Mouse (Mus musculus) neural tube, embryonic 12.5 days (tissue): ENCODE results near the gene Pi16. TPM values are rescaled to one million over a fixed set of nuclear protein-coding genes. Genes with fewer than 3 reads are reported as not detected.
"Not testable (repeated sequence)": the region's sequence is repeated elsewhere in the genome, so short reads cannot be mapped to it uniquely, and the experiment has no call there.

Experiments
- ATAC-seq: fragments of 200-750 bp; cut with Nextera tagmentation; 2 replicates; pipeline ENCODE4 v1.8.0; 2017; ENCODE audit warnings: low read depth, mild to moderate bottlenecking, moderate TSS enrichment, moderate library complexity; ENCODE audit not compliant: low FRiP score
- H3K27ac ChIP-seq: fragments of 300-500 bp; sonication (generic); 2 replicates; pipeline ENCODE4 v1.5.1; 2016
- H3K27me3 ChIP-seq: fragments of 300-500 bp; sonication (generic); replicated peaks from 2 replicates; pipeline ENCODE4 v1.6.1; 2016; ENCODE audit warnings: mild to moderate bottlenecking
- H3K36me3 ChIP-seq: fragments of 300-500 bp; sonication (generic); 2 replicates; pipeline ENCODE4 v1.6.1; 2016; ENCODE audit warnings: mild to moderate bottlenecking
- H3K4me1 ChIP-seq: fragments of 300-500 bp; sonication (generic); 2 replicates; pipeline ENCODE4 v1.6.1; 2016
- H3K4me2 ChIP-seq: fragments of 300-500 bp; sonication (generic); replicated peaks from 2 replicates; pipeline ENCODE4 v1.6.1; 2016; ENCODE audit warnings: mild to moderate bottlenecking
- H3K4me3 ChIP-seq: fragments of 300-500 bp; sonication (generic); 2 replicates; pipeline ENCODE4 v1.5.1; 2016
- H3K9ac ChIP-seq: fragments of 300-500 bp; sonication (generic); 2 replicates; pipeline ENCODE4 v1.6.1; 2016; ENCODE audit warnings: mild to moderate bottlenecking
- H3K9me3 ChIP-seq: fragments of 300-500 bp; sonication (generic); 2 replicates; pipeline ENCODE4 v1.6.1; 2016; ENCODE audit warnings: mild to moderate bottlenecking
- WGBS: fragments of 180-500 bp; shearing (Covaris S2); methylation state at CpG from one replicate; pipeline ENCODE4 v1.1.7; 2016; 5-methylcytosine and 5-hydroxymethylcytosine counted together
- polyA plus RNA-seq: library from polyadenylated mRNA; unstranded; fragments of >200 nt; fragmentation: Nextera tagmentation; extraction: Ambion mirVana; gene quantifications from 2 replicates; pipeline ENCODE4 v1.2.1, GENCODE M21; 2016

Gene Pi16
- 1.2 and 1.3 TPM in 2 replicates for polyA plus RNA-seq

DNA sequence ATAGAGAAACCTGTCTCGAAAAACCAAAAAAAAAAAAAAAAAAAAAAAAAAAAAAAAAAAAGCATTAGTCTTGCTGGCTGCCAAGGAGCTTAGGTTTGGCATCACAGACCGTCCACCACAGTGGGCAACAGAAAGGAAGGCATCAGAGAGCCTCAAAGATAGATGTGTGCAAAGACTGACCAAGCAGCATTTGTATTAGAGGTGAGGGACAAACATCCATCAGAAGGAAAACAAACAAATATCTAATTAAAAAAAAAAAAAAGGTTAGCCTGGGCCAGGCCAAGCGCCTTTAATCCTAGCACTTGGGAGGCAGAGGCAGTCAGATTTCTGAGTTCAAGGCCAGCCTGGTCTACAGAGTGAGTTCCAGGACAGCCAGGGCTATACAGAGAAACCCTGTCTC is at the start of gene Pi16:
TSS of gene Pi16 (plus strand) at position 301 of the 400 bp plus-strand sequence.
- 97% methylated on average over 3 of the region's 3 CpGs for WGBS
- not testable (repeated sequence) for H3K9me3 ChIP-seq, H3K9ac ChIP-seq, H3K4me2 ChIP-seq, ATAC-seq, H3K4me3 ChIP-seq, H3K36me3 ChIP-seq, H3K27ac ChIP-seq
- Histone ChIP-seq H3K27me3 (peaks cover 33% of the 10 kb centered on the region), H3K4me1 (peaks cover 12% of the 10 kb centered on the region)

DNA sequence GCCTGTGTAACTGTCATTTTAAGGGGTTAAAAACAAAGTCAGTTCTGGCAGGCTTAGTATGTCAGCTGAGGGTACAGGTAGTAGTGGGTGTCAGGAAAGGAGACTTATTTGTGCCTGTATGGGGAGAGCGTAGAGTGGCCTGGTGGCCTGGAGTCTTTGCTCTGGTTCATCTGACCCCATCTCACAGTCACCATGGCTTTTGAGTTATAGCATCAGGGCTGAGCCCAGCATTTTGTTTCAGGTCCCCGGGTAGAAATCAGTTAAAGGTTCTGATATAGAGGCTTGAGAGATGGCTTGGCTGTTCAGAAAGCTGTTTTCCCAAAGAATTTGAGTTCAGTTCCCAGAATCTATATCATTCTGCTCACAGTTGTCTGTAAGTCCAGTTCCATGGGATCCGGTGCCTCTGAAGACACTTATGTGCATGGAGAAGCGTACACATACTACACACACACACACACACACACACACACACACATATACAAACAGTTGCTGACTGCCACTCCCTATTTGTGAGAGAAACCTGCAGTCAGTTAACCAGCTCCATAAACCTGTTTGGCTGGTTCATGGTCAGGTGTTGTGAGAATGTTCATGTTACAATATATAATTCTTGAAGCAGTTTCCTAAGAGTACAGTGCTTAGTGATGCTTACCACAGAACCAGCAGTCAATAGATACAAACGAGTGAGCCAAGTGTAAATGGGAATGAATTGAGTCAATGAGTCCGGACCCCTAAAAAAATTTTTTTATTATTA is 49.4 kb upstream of the Pi16 start:
- 60% methylated on average over 6 of the region's 6 CpGs for WGBS
- Histone ChIP-seq H3K4me2 (peak overlapping the region; percentile 69), H3K4me1 (peaks cover 21% of the 10 kb centered on the region), H3K9ac (0 out of 2 replicates have a peak overlapping the region, but pooled peaks have one; percentile 41), H3K27ac (no peak overlapping the region), H3K27me3 (no peaks in the 10 kb centered on the region), H3K36me3 (no peaks in the 10 kb centered on the region), H3K4me3 (peak overlapping the region; percentile 88), H3K9me3 (no peaks in the 10 kb centered on the region)
- ATAC-seq: 0 out of 2 replicates have a peak, but pooled peaks have one; percentile 29

DNA sequence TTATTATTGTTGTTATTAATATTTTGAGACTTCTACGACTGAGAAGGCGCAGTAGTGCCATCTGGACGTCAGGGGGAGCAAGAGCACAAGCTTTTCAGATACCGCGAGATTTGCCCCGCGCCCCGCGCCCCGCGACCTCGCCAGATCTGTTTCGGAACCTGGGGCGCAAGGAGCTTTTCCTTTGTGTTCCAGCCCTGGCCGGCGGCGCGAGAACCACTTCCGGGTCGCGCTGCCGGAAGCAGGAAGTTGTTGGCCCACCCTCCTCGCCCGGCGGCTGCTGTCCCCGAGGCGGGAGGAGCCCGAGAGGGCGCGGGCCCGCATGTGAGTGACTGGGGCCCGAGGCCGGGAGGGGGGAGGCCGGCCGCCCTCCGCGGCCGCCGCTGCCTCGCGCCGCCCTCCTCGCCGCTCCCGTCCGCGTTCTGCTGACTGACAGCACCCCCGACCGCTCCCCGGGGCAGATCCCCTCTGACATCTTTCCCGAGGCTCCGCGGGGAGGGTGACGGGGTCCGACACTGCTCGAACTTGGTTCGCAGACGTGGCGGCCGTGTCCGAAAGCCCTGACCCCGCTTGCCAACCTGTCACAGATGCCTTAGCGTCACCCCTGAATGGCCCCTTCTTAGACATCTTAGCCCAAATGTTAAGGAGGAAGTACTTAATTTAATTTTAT is 48.7 kb upstream of the Pi16 start, which contains the start of gene BC004004:
TSS of gene BC004004 (plus strand) at position 107 of the 667 bp plus-strand sequence.
- H3K27me3 ChIP-seq: no peaks in the 10 kb centered on the region
- peak within 1 kb of the TSS; percentile 74; the same call in 1 of the 2 replicates for H3K27ac ChIP-seq
- no peaks in the 10 kb centered on the region for H3K36me3 ChIP-seq
- H3K9me3 ChIP-seq: no peaks in the 10 kb centered on the region
- peak within 1 kb of the TSS; percentile 93 for H3K9ac ChIP-seq
- ATAC-seq: peak; percentile 91
- peak within 1 kb of the TSS; percentile 88 for H3K4me3 ChIP-seq
- peaks cover 20% of the 10 kb centered on the region for H3K4me1 ChIP-seq
- under 1% methylated on average over 51 of the region's 63 CpGs for WGBS
- peak within 1 kb of the TSS; percentile 69 for H3K4me2 ChIP-seq

DNA sequence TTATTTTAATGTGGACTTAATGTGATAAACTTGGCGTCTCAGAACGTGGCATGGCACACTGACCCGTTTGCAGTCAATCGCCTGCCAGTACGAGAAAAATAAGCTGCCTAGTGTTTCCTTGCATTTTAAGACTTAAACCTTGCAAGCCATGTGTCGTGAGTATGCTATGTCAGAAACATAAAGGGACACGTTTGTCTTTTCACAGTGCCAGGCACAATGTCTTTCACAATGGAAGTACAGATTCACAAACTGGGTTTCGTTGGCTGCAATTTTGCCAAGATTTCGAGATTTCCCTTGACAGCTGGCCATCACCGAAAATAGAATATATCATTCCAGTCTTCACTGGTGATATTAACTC is 48.2 kb upstream of the Pi16 start:
- H3K27ac ChIP-seq: no peak overlapping the region
- H3K9me3 ChIP-seq: no peaks in the 10 kb centered on the region
- H3K4me1 ChIP-seq: peaks cover 23% of the 10 kb centered on the region
- H3K27me3 ChIP-seq: no peaks in the 10 kb centered on the region
- peak overlapping the region; percentile 93 for H3K9ac ChIP-seq
- ATAC-seq: no peak
- peak overlapping the region; percentile 88 for H3K4me3 ChIP-seq
- no peaks in the 10 kb centered on the region for H3K36me3 ChIP-seq
- peak overlapping the region; percentile 69 for H3K4me2 ChIP-seq
- 24% methylated on average over 10 of the region's 10 CpGs for WGBS

DNA sequence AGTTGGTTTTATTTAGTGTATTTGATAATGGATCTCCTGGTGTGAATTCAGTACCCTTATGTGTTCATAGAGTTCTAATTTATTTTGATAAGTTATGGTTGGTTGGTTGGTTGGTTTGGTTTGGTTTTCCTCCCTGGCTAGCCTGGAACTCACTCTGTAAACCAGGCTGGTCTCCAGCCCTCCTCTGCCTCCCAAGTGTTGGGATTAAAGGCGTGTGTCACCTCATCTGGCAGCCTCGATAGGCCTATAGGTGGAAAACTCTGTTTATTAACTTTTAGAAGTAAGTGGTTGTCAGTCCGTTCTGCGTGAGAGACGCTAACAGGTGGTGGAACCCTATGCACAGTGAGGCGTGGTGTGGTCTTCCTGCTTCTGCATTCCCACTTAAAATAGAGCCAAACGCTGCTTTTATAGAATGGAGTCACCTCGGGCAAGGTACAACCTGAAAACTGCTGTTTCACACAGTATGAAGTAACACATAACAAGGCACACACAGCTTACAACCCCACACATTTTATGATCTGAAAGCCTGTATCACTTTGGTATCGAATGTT is 47.3 kb upstream of the Pi16 start:
- WGBS: 92% methylated on average over 9 of the region's 9 CpGs
- Histone ChIP-seq H3K4me1 (peaks cover 19% of the 10 kb centered on the region), H3K4me2 (peak overlapping the region; percentile 69), H3K27ac (no peak overlapping the region), H3K27me3 (no peaks in the 10 kb centered on the region), H3K36me3 (no peaks in the 10 kb centered on the region), H3K9me3 (no peaks in the 10 kb centered on the region), H3K4me3 (no peak overlapping the region), H3K9ac (no peak overlapping the region)
- no peak for ATAC-seq

DNA sequence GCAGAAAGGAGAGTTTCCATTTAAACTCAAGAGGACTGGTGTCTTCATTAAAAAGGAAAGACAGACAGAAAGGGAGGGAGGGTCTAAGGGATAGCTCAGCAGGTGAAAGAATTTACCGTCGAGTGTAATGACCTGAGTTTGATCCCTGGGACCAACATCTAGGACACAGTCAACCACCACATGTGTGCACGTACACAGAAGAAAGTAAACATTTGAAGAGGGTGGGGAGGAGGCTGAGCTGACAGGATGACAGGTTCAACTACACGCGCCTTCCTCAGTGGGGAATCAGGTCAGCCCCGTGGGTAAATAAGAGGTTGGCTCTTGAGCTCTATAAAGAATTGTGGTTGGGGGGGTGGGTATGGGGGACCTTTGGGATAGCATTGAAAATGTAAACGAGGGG is 44.3 kb upstream of the Pi16 start:
- H3K27ac ChIP-seq: no peak overlapping the region
- H3K36me3 ChIP-seq: 0 out of 2 replicates have a peak, but pooled peaks cover 5% of the 10 kb centered on the region
- no peak for ATAC-seq
- no peak overlapping the region for H3K4me3 ChIP-seq
- 87% methylated on average over 7 of the region's 7 CpGs for WGBS
- no peak overlapping the region for H3K9ac ChIP-seq
- no peak overlapping the region for H3K4me2 ChIP-seq
- H3K9me3 ChIP-seq: no peaks in the 10 kb centered on the region
- H3K27me3 ChIP-seq: no peaks in the 10 kb centered on the region
- peaks cover 15% of the 10 kb centered on the region for H3K4me1 ChIP-seq

DNA sequence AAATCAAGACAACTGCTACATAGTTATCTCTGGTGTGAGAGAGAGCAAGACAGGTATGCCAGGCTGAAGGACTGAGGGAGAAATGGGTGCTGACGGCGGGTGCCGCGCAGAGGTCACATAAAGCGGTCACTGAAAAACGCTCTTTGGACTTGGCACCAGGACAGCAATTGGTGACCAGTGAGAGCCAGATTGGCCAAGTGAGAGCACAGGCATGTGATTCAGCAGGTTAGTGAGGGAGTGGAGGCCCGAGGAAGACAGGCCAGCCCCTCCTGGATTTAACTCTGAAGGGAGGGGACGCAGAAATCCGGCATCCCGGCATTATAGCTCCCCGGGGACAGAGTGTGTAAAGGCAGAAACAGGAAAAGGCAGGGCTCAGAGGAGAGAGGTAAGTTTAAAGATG is 43.6 kb upstream of the Pi16 start:
- H3K27me3 ChIP-seq: no peaks in the 10 kb centered on the region
- no peaks in the 10 kb centered on the region for H3K9me3 ChIP-seq
- H3K9ac ChIP-seq: no peak overlapping the region
- H3K27ac ChIP-seq: no peak overlapping the region
- peaks cover 8% of the 10 kb centered on the region; the same call in 1 of the 2 replicates for H3K36me3 ChIP-seq
- peaks cover 13% of the 10 kb centered on the region for H3K4me1 ChIP-seq
- no peak overlapping the region for H3K4me2 ChIP-seq
- ATAC-seq: no peak
- H3K4me3 ChIP-seq: no peak overlapping the region
- 84% methylated on average over 11 of the region's 11 CpGs for WGBS

DNA sequence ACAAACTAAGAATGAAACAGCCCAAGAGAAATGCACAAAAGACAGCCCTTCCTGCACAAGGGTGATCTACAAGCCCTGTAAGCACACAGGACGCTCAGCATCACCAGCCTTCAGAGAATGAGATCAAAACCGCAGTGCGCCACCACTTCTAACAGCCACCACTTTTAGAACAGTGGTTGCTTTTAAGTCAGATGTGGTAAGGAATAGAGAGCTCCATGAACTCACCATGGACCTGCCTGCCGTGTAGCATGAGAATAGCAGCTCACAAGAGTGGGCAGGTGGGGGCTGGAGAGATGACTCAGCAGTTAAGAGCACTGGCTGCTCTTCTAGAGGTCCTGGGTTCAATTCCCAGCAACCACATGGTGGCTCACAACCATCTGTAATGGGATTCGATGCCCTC is 37.1 kb upstream of the Pi16 start:
- H3K27me3 ChIP-seq: no peaks in the 10 kb centered on the region
- no peak for ATAC-seq
- H3K27ac ChIP-seq: no peak overlapping the region
- peaks cover 18% of the 10 kb centered on the region for H3K36me3 ChIP-seq
- WGBS: 92% methylated on average over 5 of the region's 5 CpGs
- no peaks in the 10 kb centered on the region for H3K9me3 ChIP-seq
- no peak overlapping the region for H3K9ac ChIP-seq
- no peak overlapping the region for H3K4me3 ChIP-seq
- H3K4me2 ChIP-seq: no peak overlapping the region
- H3K4me1 ChIP-seq: no peaks in the 10 kb centered on the region; the same call in 1 of the 2 replicates

DNA sequence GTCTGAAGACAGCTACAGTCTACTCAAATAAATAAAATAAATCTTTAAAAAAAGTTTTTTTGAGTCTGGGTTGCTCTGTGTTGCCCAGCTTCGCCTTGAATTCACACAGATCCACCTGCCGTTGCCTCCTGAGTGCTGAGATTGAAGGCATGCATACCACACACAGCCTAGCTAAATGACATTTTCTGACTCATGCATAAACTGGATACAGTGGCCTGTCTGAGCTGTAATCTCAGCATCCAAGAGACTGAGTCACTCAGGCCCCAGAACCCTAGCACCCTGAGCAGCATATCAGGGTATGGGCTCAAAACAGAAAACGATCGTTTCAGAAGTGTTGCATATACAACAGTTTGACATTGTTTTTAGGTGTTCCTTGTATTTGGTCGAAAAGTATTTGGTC is 35.9 kb upstream of the Pi16 start:
- Histone ChIP-seq H3K4me1 (no peaks in the 10 kb centered on the region; the same call in 1 of the 2 replicates), H3K4me2 (no peak overlapping the region), H3K27me3 (no peaks in the 10 kb centered on the region), H3K9ac (no peak overlapping the region), H3K9me3 (no peaks in the 10 kb centered on the region), H3K4me3 (no peak overlapping the region), H3K36me3 (peaks cover 23% of the 10 kb centered on the region), H3K27ac (no peak overlapping the region)
- no peak for ATAC-seq
- 92% methylated on average over 5 of the region's 5 CpGs for WGBS

DNA sequence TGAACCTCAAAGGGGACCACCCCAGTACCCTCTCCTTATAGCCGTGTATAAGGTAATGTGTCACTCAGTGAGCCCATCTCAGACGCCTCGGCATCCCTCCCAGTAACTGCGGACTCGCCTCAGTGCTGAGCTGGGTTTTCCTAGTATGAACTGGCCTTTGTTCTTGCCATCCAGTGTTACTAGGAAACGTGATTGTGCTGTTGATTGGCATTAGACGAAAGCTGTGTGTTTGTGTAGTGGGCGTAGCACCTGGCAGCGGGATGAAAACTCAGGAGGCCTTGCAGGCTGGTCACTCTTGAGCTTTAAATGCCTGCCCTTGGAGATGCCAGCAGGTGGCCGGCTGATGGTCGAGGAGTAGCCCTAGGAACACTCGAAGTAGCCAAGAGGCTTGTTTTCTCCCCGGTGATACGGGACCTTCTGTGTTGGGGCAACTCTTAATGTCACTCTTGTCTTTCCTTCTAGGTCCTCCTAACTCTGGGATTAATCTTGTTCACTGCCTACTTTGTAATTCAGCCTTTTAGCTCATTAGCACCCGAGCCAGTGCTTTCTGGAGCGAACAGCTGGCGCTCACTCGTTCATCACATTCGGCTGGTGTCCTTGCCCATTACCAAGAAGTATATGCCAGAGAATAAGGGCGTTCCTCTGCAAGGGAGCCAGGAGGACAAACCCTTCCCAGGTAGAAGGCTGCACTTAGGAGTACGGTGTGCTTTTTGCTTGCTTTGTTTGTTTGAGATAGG is 35.1 kb upstream of the Pi16 start:
- peaks cover 23% of the 10 kb centered on the region for H3K36me3 ChIP-seq
- no peak overlapping the region for H3K27ac ChIP-seq
- WGBS: 75% methylated on average over 21 of the region's 21 CpGs

DNA sequence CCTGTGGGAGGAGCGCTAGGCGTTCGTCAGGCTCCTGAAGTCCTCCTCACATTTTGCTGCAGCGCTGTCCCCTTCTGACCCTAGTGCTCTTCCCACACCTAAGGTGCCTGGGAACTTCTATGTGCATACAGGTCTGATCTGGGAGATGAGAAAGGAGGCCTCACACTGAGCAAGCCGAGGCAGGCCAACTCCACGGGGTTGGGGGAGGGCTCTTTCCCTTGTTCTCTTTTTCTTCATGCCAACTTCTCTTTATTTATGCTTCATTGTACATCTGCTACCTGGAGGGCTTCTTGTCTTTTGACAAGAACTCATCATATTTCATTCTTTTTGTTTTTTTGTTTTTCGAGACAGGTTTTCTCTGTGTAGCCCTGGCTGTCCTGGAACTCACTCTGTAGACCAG is 25.7 kb upstream of the Pi16 start:
- Histone ChIP-seq H3K9me3 (no peaks in the 10 kb centered on the region), H3K4me2 (no peak overlapping the region), H3K4me3 (no peak overlapping the region), H3K9ac (no peak overlapping the region), H3K36me3 (peaks cover 33% of the 10 kb centered on the region), H3K27ac (no peak overlapping the region), H3K27me3 (no peaks in the 10 kb centered on the region), H3K4me1 (no peaks in the 10 kb centered on the region)
- ATAC-seq: no peak
- 87% methylated on average over 7 of the region's 7 CpGs for WGBS

More for the DNA sequence above, 35.1 kb upstream of the Pi16 start:
- ATAC-seq: no peak
- no peak overlapping the region for H3K4me3 ChIP-seq
- no peaks in the 10 kb centered on the region for H3K27me3 ChIP-seq
- no peak overlapping the region for H3K9ac ChIP-seq
- no peaks in the 10 kb centered on the region for H3K9me3 ChIP-seq
- no peaks in the 10 kb centered on the region; the same call in 1 of the 2 replicates for H3K4me1 ChIP-seq
- H3K4me2 ChIP-seq: no peak overlapping the region

DNA sequence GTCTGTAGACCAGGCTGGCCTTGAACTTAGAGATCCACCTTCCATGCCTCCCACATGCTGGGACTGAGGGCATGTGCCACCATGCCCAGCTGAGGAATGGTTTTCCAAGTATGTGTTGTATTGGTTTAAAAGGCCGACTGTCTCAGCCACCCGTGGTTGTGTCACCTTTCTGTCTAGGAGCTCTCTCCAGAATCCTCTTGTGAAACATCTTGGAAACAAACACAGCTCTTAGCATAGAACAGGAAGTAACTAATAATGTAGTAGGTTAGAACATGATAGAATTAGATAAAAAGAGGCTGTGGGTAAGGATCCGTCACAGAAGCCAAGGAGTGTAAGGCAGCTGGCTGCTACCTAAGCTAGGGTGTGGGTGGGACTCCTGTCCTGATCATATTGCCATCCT is 24.5 kb upstream of the Pi16 start:
- Histone ChIP-seq H3K9ac (no peak overlapping the region), H3K27me3 (no peaks in the 10 kb centered on the region), H3K4me1 (no peaks in the 10 kb centered on the region), H3K9me3 (no peaks in the 10 kb centered on the region), H3K36me3 (peaks cover 40% of the 10 kb centered on the region), H3K4me2 (no peak overlapping the region), H3K27ac (no peak overlapping the region), H3K4me3 (no peak overlapping the region)
- no peak for ATAC-seq
- WGBS: 91% methylated on average over 3 of the region's 3 CpGs
